Mouse (Mus musculus) lung, postnatal 0 days (tissue): ENCODE measurements at regions not wholly inside any gene's neighbourhood (a gene's known extent, or its start where the extent isn't known, plus 50 kb on each side); places are given as distances from the start of the nearest gene placed in this dataset.

Experiments used
- CTCF ChIP-seq: IDR thresholded peaks from 2 replicates; pipeline ENCODE4 v1.5.1; 2016; ENCODE audit warnings: antibody characterized with exemption, mild to moderate bottlenecking
- EP300 ChIP-seq: IDR thresholded peaks from 2 replicates; pipeline ENCODE4 v1.6.1; 2016; ENCODE audit warnings: antibody characterized with exemption, mild to moderate bottlenecking, control low read depth

DNA sequence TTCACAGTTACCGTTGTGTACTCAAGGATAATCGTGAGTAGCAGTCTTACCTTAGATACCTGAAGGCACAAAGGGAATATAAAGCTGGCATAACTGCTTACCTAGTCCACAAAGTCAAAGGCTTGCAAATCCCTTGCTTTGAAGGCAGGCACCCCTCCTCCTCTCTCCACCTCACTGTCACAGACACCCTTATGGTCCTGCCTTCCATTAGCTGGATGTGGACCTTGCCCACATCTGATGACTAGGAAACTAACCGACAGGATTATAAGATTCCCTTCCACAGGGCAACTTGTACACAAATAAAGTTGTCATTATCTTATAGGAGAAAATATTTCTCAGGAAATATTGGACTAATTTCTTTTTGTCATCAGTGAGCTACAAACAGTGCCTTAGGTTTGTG, 114.4 kb upstream of the Atp2b1 start:
- TF ChIP-seq CTCF (no peak), EP300 (no peak)
